Mouse (Mus musculus) liver, postnatal 0 days (tissue): ENCODE results near the gene Lrrfip1. TPM values are rescaled to one million over a fixed set of nuclear protein-coding genes. Genes with fewer than 3 reads are reported as not detected.
A peak's percentile ranks its signal among the peaks of the same experiment; 100 is the strongest.

Experiments used
- ATAC-seq: fragments of 200-750 bp; cut with Nextera tagmentation; 2 replicates; pipeline ENCODE4 v1.8.0; 2017; ENCODE audit warnings: mild to moderate bottlenecking, moderate library complexity
- DNase-seq: peaks from one replicate; pipeline ENCODE4 v3.0.0-alpha.2; 2016
- H3K27ac ChIP-seq: fragments of 300-500 bp; sonication (generic); 2 replicates; pipeline ENCODE4 v1.5.1; 2014; ENCODE audit warnings: antibody characterized with exemption, moderate library complexity, mild to moderate bottlenecking, low read depth
- H3K27me3 ChIP-seq: fragments of 300-500 bp; sonication (generic); 2 replicates; pipeline ENCODE4 v1.6.1; 2014; ENCODE audit warnings: low read length, control low read depth, mixed read lengths; ENCODE audit not compliant: insufficient read depth
- H3K36me3 ChIP-seq: fragments of 300-500 bp; sonication (generic); replicated peaks from 2 replicates; pipeline ENCODE4 v1.6.1; 2014; ENCODE audit warnings: mild to moderate bottlenecking, control low read depth, low read length, moderate library complexity, mixed read lengths; ENCODE audit not compliant: insufficient read depth
- H3K4me1 ChIP-seq: fragments of 300-500 bp; sonication (generic); 2 replicates; pipeline ENCODE4 v1.6.1; 2014; ENCODE audit warnings: antibody characterized with exemption, mild to moderate bottlenecking, control low read depth; ENCODE audit not compliant: insufficient read depth
- H3K4me2 ChIP-seq: fragments of 300-500 bp; sonication (generic); 2 replicates; pipeline ENCODE4 v1.6.1; 2014; ENCODE audit warnings: low read depth, mild to moderate bottlenecking, low read length, moderate library complexity, mixed read lengths
- H3K4me3 ChIP-seq: fragments of 300-500 bp; sonication (generic); 2 replicates; pipeline ENCODE4 v1.5.1; 2014; ENCODE audit warnings: low read depth, low read length
- H3K9ac ChIP-seq: fragments of 300-500 bp; sonication (generic); replicated peaks from 2 replicates; pipeline ENCODE4 v1.6.1; 2014; ENCODE audit warnings: mild to moderate bottlenecking, moderate library complexity
- H3K9me3 ChIP-seq: fragments of 300-500 bp; sonication (generic); 2 replicates; pipeline ENCODE4 v1.6.1; 2016; ENCODE audit warnings: mild to moderate bottlenecking, control low read depth, low read length, mixed read lengths
- CTCF ChIP-seq: sonication (generic); IDR thresholded peaks from 2 replicates; pipeline ENCODE4 v1.5.1; 2016; ENCODE audit warnings: antibody characterized with exemption, low read depth
- EP300 ChIP-seq: IDR thresholded peaks from 2 replicates; pipeline ENCODE4 v1.6.1; 2016; ENCODE audit warnings: antibody characterized with exemption, low read depth, mild to moderate bottlenecking
- WGBS: fragments of 180-500 bp; shearing (Covaris S2); extraction: QIAGEN DNeasy Blood & Tissue Kit; methylation state at CpG from one replicate; pipeline ENCODE4 v1.1.7; 2014; ENCODE audit not compliant: insufficient replicate concordance; 5-methylcytosine and 5-hydroxymethylcytosine counted together
- polyA plus RNA-seq: library from polyadenylated mRNA; unstranded; fragments of >200 nt; fragmentation: Nextera tagmentation; extraction: Ambion mirVana; gene quantifications from 2 replicates; pipeline ENCODE4 v1.2.1, GENCODE M21; 2015

Gene Lrrfip1
- polyA plus RNA-seq, 1 experiment from 2014 or later: 21.9 TPM

- 59% methylated on average over 3 of the region's 3 CpGs for WGBS
- Histone ChIP-seq H3K27ac (no peak overlapping the region), H3K9me3 (no peaks in the 10 kb centered on the region), H3K27me3 (no peaks in the 10 kb centered on the region), H3K4me1 (no peaks in the 10 kb centered on the region; the same call in 1 of the 2 replicates), H3K36me3 (no peaks in the 10 kb centered on the region), H3K4me3 (no peak overlapping the region), H3K4me2 (no peak overlapping the region), H3K9ac (no peak overlapping the region)
- TF ChIP-seq EP300 (no peak), CTCF (no peak)
- no peak for ATAC-seq
- no peak for DNase-seq
Measured at GRCm38 (mm10) chr1:91024464-91024863, 25.9 kb downstream of the Lrrfip1 start.

- ATAC-seq (no peak), DNase-seq (no peak)
- no peaks in the 10 kb centered on the region; the same call in 1 of the 2 replicates for H3K4me1 ChIP-seq
- no peak overlapping the region for H3K4me3 ChIP-seq
- no peaks in the 10 kb centered on the region for H3K9me3 ChIP-seq
- TF ChIP-seq EP300: no peak
- no peaks in the 10 kb centered on the region for H3K36me3 ChIP-seq
- no peak overlapping the region for H3K9ac ChIP-seq
- WGBS: 64% methylated on average over 2 of the region's 2 CpGs
- H3K27me3 ChIP-seq: no peaks in the 10 kb centered on the region
- H3K4me2 ChIP-seq: no peak overlapping the region
- H3K27ac ChIP-seq: no peak overlapping the region
Measured at GRCm38 (mm10) chr1:91026945-91027344, 28.4 kb downstream of the Lrrfip1 start.

DNA sequence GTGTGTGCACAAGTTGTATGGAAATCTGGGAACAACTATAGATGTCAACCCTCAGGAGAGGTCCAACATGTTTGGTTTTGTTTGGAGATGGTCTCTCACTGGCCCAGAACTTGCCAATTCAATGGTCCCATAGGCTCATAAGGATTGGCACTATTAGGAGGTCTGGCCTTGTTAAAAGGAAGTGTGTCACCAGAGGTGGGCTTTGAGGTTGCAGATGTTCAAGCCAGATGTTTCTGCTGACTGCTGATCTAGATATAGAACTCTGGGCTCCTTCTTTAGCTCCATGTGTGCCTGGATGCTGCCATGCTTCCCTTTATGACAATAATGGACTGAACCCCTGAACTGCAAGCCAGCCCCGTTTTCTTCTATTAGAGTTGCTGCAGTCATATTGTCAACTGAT, 31.8 kb downstream of the Lrrfip1 start:
- Histone ChIP-seq H3K4me1 (peaks cover 11% of the 10 kb centered on the region; the same call in 1 of the 2 replicates), H3K4me3 (no peak overlapping the region), H3K9me3 (no peaks in the 10 kb centered on the region), H3K36me3 (no peaks in the 10 kb centered on the region), H3K27me3 (no peaks in the 10 kb centered on the region), H3K4me2 (no peak overlapping the region), H3K27ac (no peak overlapping the region), H3K9ac (no peak overlapping the region)
- WGBS: 70% methylated on average over 1 of the region's 1 CpGs
- no peak for DNase-seq
- no peak for TF ChIP-seq EP300
- no peak for TF ChIP-seq CTCF
- ATAC-seq: no peak

DNA sequence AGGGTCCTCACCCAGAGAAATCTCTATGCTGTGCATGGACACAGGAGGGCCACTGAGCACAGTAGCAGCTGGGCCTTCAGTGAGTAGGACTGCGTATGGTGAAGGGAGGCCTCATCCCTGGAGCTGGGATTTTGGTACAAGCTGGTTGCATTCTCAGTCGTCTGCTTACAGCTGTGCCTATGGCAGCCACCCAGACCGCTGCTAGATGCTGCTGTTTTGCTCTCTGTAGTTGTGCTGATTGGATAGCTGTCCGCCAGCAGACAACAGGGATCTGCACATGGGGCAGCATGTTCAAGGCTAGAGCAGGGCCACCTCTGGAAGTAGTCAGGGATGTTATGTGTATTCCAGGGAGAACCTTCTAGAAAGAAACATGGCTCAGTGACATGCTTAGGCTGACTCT, 33.0 kb downstream of the Lrrfip1 start:
- DNase-seq (no peak), ATAC-seq (no peak)
- H3K9me3 ChIP-seq: no peaks in the 10 kb centered on the region
- H3K4me2 ChIP-seq: no peak overlapping the region
- TF ChIP-seq CTCF: no peak
- TF ChIP-seq EP300: no peak
- no peaks in the 10 kb centered on the region for H3K36me3 ChIP-seq
- no peaks in the 10 kb centered on the region for H3K27me3 ChIP-seq
- no peak overlapping the region for H3K27ac ChIP-seq
- peaks cover 11% of the 10 kb centered on the region; the same call in 1 of the 2 replicates for H3K4me1 ChIP-seq
- no peak overlapping the region for H3K9ac ChIP-seq
- H3K4me3 ChIP-seq: no peak overlapping the region
- WGBS: 75% methylated on average over 4 of the region's 4 CpGs

- Histone ChIP-seq H3K27me3 (no peaks in the 10 kb centered on the region), H3K9me3 (no peaks in the 10 kb centered on the region), H3K4me2 (no peak overlapping the region), H3K4me1 (peaks cover 11% of the 10 kb centered on the region; the same call in 1 of the 2 replicates), H3K36me3 (no peaks in the 10 kb centered on the region), H3K27ac (no peak overlapping the region), H3K4me3 (no peak overlapping the region), H3K9ac (no peak overlapping the region)
- TF ChIP-seq CTCF (no peak), EP300 (no peak)
- DNase-seq (no peak), ATAC-seq (peak; percentile 88)
- WGBS: 46% methylated on average over 11 of the region's 11 CpGs
Measured at GRCm38 (mm10) chr1:91032393-91032971, 33.9 kb downstream of the Lrrfip1 start.

GRCm38 (mm10) chr1:91034547-91034946, 36.0 kb downstream of the Lrrfip1 start:
- Histone ChIP-seq H3K27me3 (no peaks in the 10 kb centered on the region), H3K27ac (0 out of 2 replicates have a peak overlapping the region, but pooled peaks have one; percentile 49), H3K36me3 (no peaks in the 10 kb centered on the region), H3K4me1 (peaks cover 13% of the 10 kb centered on the region), H3K4me3 (no peak overlapping the region), H3K9ac (no peak overlapping the region), H3K9me3 (no peaks in the 10 kb centered on the region), H3K4me2 (no peak overlapping the region)
- ATAC-seq (peak; percentile 50), DNase-seq (no peak)
- TF ChIP-seq CTCF (no peak), EP300 (no peak)
- WGBS: 47% methylated on average over 3 of the region's 3 CpGs

GRCm38 (mm10) chr1:91035266-91035665, 36.7 kb downstream of the Lrrfip1 start:
- no peak overlapping the region for H3K9ac ChIP-seq
- 54% methylated on average over 2 of the region's 2 CpGs for WGBS
- ATAC-seq: no peak
- TF ChIP-seq EP300 (no peak), CTCF (no peak)
- no peak overlapping the region for H3K4me2 ChIP-seq
- no peaks in the 10 kb centered on the region for H3K36me3 ChIP-seq
- H3K27me3 ChIP-seq: no peaks in the 10 kb centered on the region
- H3K27ac ChIP-seq: no peak overlapping the region
- H3K4me1 ChIP-seq: peaks cover 13% of the 10 kb centered on the region
- no peaks in the 10 kb centered on the region for H3K9me3 ChIP-seq
- DNase-seq: no peak
- H3K4me3 ChIP-seq: no peak overlapping the region
